Mouse (Mus musculus) heart, embryonic 15.5 days (tissue): ENCODE measurements around the gene Bean1. TPM values are rescaled to one million over a fixed set of nuclear protein-coding genes. Genes with fewer than 3 reads are reported as not detected.

Experiments
- polyA plus RNA-seq: library from polyadenylated mRNA; unstranded; fragments of >200 nt; fragmentation: Nextera tagmentation; extraction: Ambion mirVana; gene quantifications from 2 replicates; pipeline ENCODE4 v1.2.1, GENCODE M21; 2015

Gene Bean1
- polyA plus RNA-seq, 1 experiment from 2014 or later: 0.84 TPM

Other genes with a start within 250 kb of the Bean1 start
- 45.9 and 54.5 TPM in 2 replicates for gene Cdh5, start 68.8 kb upstream of the Bean1 start, polyA plus RNA-seq
- gene Tk2, start 78.1 kb downstream of the Bean1 start, polyA plus RNA-seq: 10.5 and 13.4 TPM in 2 replicates
- gene Cklf, start 80.4 kb downstream of the Bean1 start, polyA plus RNA-seq: 23.7 and 26.3 TPM in 2 replicates
- not detected in 2 replicates for gene Cmtm2a, start 122.7 kb downstream of the Bean1 start, polyA plus RNA-seq
- gene Gm45711, start 139.6 kb downstream of the Bean1 start, polyA plus RNA-seq: not detected in 2 replicates
- not detected in 2 replicates for gene Cmtm1, start 139.7 kb downstream of the Bean1 start, polyA plus RNA-seq
- gene Gm11020, start 151.1 kb downstream of the Bean1 start, polyA plus RNA-seq: not detected in 2 replicates
- gene Cmtm2b, start 151.8 kb downstream of the Bean1 start, polyA plus RNA-seq: not detected in 2 replicates
- 82.3 and 90.3 TPM in 2 replicates for gene Cmtm3, start 169.0 kb downstream of the Bean1 start, polyA plus RNA-seq
- gene Cmtm4, start 225.4 kb downstream of the Bean1 start, polyA plus RNA-seq: 1.3 and 1.5 TPM in 2 replicates